Mouse (Mus musculus): Measurements from ENCODE around the gene Hist1h2bb. TPM values are rescaled to one million over a fixed set of nuclear protein-coding genes. Genes with fewer than 3 reads are reported as not detected.
"Not testable (repeated sequence)": the region's sequence is repeated elsewhere in the genome, so short reads cannot be mapped to it uniquely, and the experiment has no call there.

Gene Hist1h2bb
- polyA plus RNA-seq, 1 experiment from 2014 or later, result 2.1 TPM

DNA sequence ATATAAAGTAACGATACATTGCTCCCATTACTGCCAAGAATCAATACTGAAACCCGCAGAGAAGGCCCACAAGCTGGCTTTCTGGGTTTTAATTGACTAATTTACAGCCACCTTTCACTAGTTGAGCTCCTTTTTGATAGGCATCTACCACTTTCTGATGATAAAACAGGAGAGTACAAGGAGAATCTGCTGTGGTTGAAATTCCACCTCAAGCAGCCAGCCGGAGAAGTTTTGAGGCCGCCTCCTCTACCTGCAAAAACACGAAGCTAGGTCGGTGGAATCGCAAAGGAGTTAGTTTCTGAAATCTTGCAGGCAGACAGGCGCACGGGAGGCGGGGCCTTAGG lies 16.7 kb downstream of the Hist1h2bb start:
- Histone ChIP-seq H3K4me1 (ENCODE audit: insufficient read depth, low read length) (peaks cover 24% of the 10 kb centered on the region), H3K27me3 (ENCODE audit: insufficient read depth, low read length) (no peaks in the 10 kb centered on the region), H3K4me2 (replicated peaks; ENCODE audit: low read depth, low read length) (peak overlapping the region; percentile 90), H3K36me3 (ENCODE audit: insufficient read depth, low read length) (no peaks in the 10 kb centered on the region), H3K9ac (replicated peaks; ENCODE audit: low read length) (peak overlapping the region; percentile 68), H3K4me3 (ENCODE audit: low read length) (peak overlapping the region; percentile 70), H3K27ac (ENCODE audit: low read length) (peak overlapping the region; percentile 99), H3K9me3 (ENCODE audit: low read length) (no peaks in the 10 kb centered on the region)
- under 1% methylated on average over 10 of the region's 10 CpGs for whole genome bisulfite sequencing
- ATAC-seq (ENCODE audit: low FRiP score, low TSS enrichment), result no peak

DNA sequence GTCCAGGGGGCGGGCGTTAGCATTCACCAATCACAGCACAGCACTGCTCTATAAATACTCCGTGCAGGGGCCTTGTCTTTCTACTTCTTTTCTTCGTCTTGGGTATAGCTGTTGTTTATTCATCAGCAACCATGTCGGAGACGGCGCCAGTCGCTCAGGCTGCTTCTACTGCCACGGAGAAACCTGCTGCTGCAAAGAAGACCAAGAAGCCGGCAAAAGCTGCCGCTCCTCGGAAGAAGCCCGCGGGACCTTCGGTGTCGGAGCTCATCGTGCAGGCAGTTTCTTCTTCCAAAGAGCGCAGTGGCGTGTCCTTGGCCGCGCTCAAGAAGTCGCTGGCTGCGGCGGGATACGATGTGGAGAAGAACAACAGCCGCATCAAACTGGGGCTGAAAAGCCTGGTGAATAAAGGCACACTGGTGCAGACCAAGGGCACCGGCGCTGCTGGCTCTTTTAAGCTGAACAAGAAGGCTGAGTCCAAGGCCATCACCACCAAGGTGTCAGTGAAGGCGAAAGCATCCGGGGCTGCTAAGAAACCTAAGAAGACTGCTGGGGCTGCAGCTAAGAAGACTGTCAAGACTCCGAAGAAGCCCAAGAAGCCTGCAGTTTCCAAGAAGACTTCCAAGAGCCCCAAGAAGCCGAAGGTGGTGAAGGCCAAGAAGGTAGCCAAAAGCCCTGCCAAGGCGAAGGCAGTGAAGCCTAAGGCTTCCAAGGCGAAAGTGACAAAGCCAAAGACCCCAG lies 17.2 kb downstream of the Hist1h2bb start, which contains the start of gene Hist1h1a:
Gene Hist1h1a (plus strand): TSS at position 81 of the 738 bp plus-strand sequence.
- 2% methylated on average over 34 of the region's 34 CpGs for WGBS

GRCm38 (mm10) chr13:23764324-23765171 lies 18.0 kb downstream of the Hist1h2bb start:
- Histone ChIP-seq H3K4me1 (ENCODE audit: insufficient read depth, low read length) (peaks cover 24% of the 10 kb centered on the region), H3K9me3 (ENCODE audit: low read length) (no peaks in the 10 kb centered on the region), H3K9ac (replicated peaks; ENCODE audit: low read length) (peak overlapping the region; percentile 83), H3K36me3 (ENCODE audit: insufficient read depth, low read length) (no peaks in the 10 kb centered on the region), H3K27ac (ENCODE audit: low read length) (peak overlapping the region; percentile 99), H3K27me3 (ENCODE audit: insufficient read depth, low read length) (no peaks in the 10 kb centered on the region), H3K4me2 (replicated peaks; ENCODE audit: low read depth, low read length) (peak overlapping the region; percentile 90), H3K4me3 (ENCODE audit: low read length) (peak overlapping the region; percentile 70)
- no peak for ATAC-seq (ENCODE audit: low FRiP score, low TSS enrichment)
- WGBS, result 42% methylated on average over 12 of the region's 12 CpGs

More for the DNA sequence above, 17.2 kb downstream of the Hist1h2bb start, which contains the start of gene Hist1h1a:
- peaks cover 24% of the 10 kb centered on the region for H3K4me1 ChIP-seq (ENCODE audit: insufficient read depth, low read length)
- H3K27ac ChIP-seq (ENCODE audit: low read length), result peak within 1 kb of the TSS; percentile 99
- no peaks in the 10 kb centered on the region for H3K9me3 ChIP-seq (ENCODE audit: low read length)
- H3K4me3 ChIP-seq (ENCODE audit: low read length), result peak within 1 kb of the TSS; percentile 70
- H3K4me2 ChIP-seq (replicated peaks; ENCODE audit: low read depth, low read length), result peak within 1 kb of the TSS; percentile 90
- peak within 1 kb of the TSS; percentile 83 for H3K9ac ChIP-seq (replicated peaks; ENCODE audit: low read length)
- H3K27me3 ChIP-seq (ENCODE audit: insufficient read depth, low read length), result no peaks in the 10 kb centered on the region
- peak; percentile 79 for ATAC-seq (ENCODE audit: low FRiP score, low TSS enrichment)
- no peaks in the 10 kb centered on the region for H3K36me3 ChIP-seq (ENCODE audit: insufficient read depth, low read length)

GRCm38 (mm10) chr13:23765172-23765513 lies 18.6 kb downstream of the Hist1h2bb start:
- Histone ChIP-seq H3K4me2 (replicated peaks; ENCODE audit: low read depth, low read length) (0 out of 2 replicates have a peak overlapping the region, but pooled peaks have one; percentile 90), H3K27ac (ENCODE audit: low read length) (no peak overlapping the region)

GRCm38 (mm10) chr13:23766772-23767171 lies 20.2 kb downstream of the Hist1h2bb start:
- H3K36me3 ChIP-seq (ENCODE audit: insufficient read depth, low read length), result no peaks in the 10 kb centered on the region
- peaks cover 16% of the 10 kb centered on the region for H3K4me1 ChIP-seq (ENCODE audit: insufficient read depth, low read length)
- ATAC-seq (ENCODE audit: low FRiP score, low TSS enrichment), result no peak
- no peak overlapping the region for H3K27ac ChIP-seq (ENCODE audit: low read length)
- no peak overlapping the region for H3K4me3 ChIP-seq (ENCODE audit: low read length)
- H3K9me3 ChIP-seq (ENCODE audit: low read length), result no peaks in the 10 kb centered on the region
- H3K9ac ChIP-seq (replicated peaks; ENCODE audit: low read length), result no peak overlapping the region
- no peaks in the 10 kb centered on the region for H3K27me3 ChIP-seq (ENCODE audit: insufficient read depth, low read length)
- no peak overlapping the region for H3K4me2 ChIP-seq (replicated peaks; ENCODE audit: low read depth, low read length)

More at GRCm38 (mm10) chr13:23765172-23765513, 18.6 kb downstream of the Hist1h2bb start:
- no peak overlapping the region for H3K9ac ChIP-seq (replicated peaks; ENCODE audit: low read length)
- no peak for ATAC-seq (ENCODE audit: low FRiP score, low TSS enrichment)
- no peaks in the 10 kb centered on the region for H3K27me3 ChIP-seq (ENCODE audit: insufficient read depth, low read length)
- H3K4me3 ChIP-seq (ENCODE audit: low read length), result no peak overlapping the region
- H3K9me3 ChIP-seq (ENCODE audit: low read length), result no peaks in the 10 kb centered on the region
- peaks cover 20% of the 10 kb centered on the region for H3K4me1 ChIP-seq (ENCODE audit: insufficient read depth, low read length)
- H3K36me3 ChIP-seq (ENCODE audit: insufficient read depth, low read length), result no peaks in the 10 kb centered on the region
- WGBS, result 64% methylated on average over 1 of the region's 1 CpGs

GRCm38 (mm10) chr13:23768834-23769397 lies 22.4 kb downstream of the Hist1h2bb start:
- H3K27me3 ChIP-seq (ENCODE audit: insufficient read depth, low read length), result no peaks in the 10 kb centered on the region
- 58% methylated on average over 5 of the region's 5 CpGs for WGBS
- H3K27ac ChIP-seq (ENCODE audit: low read length), result no peak overlapping the region
- H3K4me2 ChIP-seq (replicated peaks; ENCODE audit: low read depth, low read length), result no peak overlapping the region
- H3K4me3 ChIP-seq (ENCODE audit: low read length), result no peak overlapping the region
- peaks cover 7% of the 10 kb centered on the region for H3K4me1 ChIP-seq (ENCODE audit: insufficient read depth, low read length)
- no peak for ATAC-seq (ENCODE audit: low FRiP score, low TSS enrichment)
- no peaks in the 10 kb centered on the region for H3K9me3 ChIP-seq (ENCODE audit: low read length)
- no peak overlapping the region for H3K9ac ChIP-seq (replicated peaks; ENCODE audit: low read length)
- no peaks in the 10 kb centered on the region for H3K36me3 ChIP-seq (ENCODE audit: insufficient read depth, low read length)

DNA sequence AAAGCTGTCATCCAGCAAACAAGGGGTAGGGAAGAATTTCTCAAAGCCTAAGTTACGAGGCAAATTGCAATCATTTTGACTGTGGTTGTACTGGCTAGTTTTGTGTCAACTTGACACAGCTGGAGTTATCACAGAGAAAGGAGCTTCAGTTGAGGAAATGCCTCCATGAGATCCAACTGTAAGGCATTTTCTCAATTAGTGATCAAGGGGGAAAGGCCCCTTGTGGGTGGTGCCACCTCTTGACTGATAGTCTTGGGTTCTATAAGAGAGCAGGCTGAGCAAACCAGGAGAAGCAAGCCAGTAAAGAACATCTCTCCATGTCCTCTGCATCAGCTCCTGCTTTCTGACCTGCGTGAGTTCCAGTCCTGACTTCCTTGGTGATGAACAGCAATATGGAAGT lies 23.1 kb downstream of the Hist1h2bb start, which contains the start of gene Trim38:
Gene Trim38 (plus strand): TSS at position 301 of the 400 bp plus-strand sequence.
- WGBS, result 88% methylated on average over 2 of the region's 2 CpGs
- not testable (repeated sequence) for H3K36me3 ChIP-seq (ENCODE audit: insufficient read depth, low read length); H3K4me3 ChIP-seq (ENCODE audit: low read length); H3K4me1 ChIP-seq (ENCODE audit: insufficient read depth, low read length); H3K27ac ChIP-seq (ENCODE audit: low read length); H3K4me2 ChIP-seq (replicated peaks; ENCODE audit: low read depth, low read length); H3K9me3 ChIP-seq (ENCODE audit: low read length); H3K27me3 ChIP-seq (ENCODE audit: insufficient read depth, low read length); H3K9ac ChIP-seq (replicated peaks; ENCODE audit: low read length); ATAC-seq (ENCODE audit: low FRiP score, low TSS enrichment)

GRCm38 (mm10) chr13:23772561-23773313 lies 26.2 kb downstream of the Hist1h2bb start:
- WGBS, result 28% methylated on average over 21 of the region's 21 CpGs
- Histone ChIP-seq H3K36me3 (ENCODE audit: insufficient read depth, low read length) (no peaks in the 10 kb centered on the region), H3K4me2 (replicated peaks; ENCODE audit: low read depth, low read length) (peak overlapping the region; percentile 36), H3K9ac (replicated peaks; ENCODE audit: low read length) (no peak overlapping the region), H3K4me3 (ENCODE audit: low read length) (peak overlapping the region; percentile 31), H3K4me1 (ENCODE audit: insufficient read depth, low read length) (no peaks in the 10 kb centered on the region), H3K27ac (ENCODE audit: low read length) (no peak overlapping the region), H3K27me3 (ENCODE audit: insufficient read depth, low read length) (no peaks in the 10 kb centered on the region), H3K9me3 (ENCODE audit: low read length) (no peaks in the 10 kb centered on the region)
- ATAC-seq (ENCODE audit: low FRiP score, low TSS enrichment), result peak; percentile 93

DNA sequence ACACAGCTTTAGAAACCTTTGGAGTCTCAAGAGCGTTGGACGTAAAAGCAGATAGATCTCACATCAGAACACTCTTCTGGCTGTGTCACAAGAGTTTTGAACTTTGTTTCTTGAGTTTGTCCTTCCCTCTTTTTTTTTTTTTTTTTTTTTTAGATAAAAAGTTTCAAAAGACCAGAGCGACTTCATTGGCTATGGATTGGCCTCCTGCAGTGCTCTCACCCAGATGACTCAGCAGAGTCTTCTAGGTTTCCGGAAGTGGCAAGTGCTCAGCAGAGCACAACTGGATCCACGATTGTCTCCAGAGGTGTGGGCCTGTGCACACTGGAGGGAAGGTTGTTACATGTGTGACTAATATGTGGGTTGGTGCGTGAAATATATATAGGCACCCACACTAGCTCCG lies 31.8 kb downstream of the Hist1h2bb start:
- WGBS, result 93% methylated on average over 7 of the region's 7 CpGs

More for the DNA sequence above, 31.8 kb downstream of the Hist1h2bb start:
- ATAC-seq (ENCODE audit: low FRiP score, low TSS enrichment), result no peak
- Histone ChIP-seq H3K4me3 (ENCODE audit: low read length) (no peak overlapping the region), H3K4me1 (ENCODE audit: insufficient read depth, low read length) (no peaks in the 10 kb centered on the region), H3K9me3 (ENCODE audit: low read length) (no peaks in the 10 kb centered on the region), H3K4me2 (replicated peaks; ENCODE audit: low read depth, low read length) (no peak overlapping the region), H3K27me3 (ENCODE audit: insufficient read depth, low read length) (no peaks in the 10 kb centered on the region), H3K36me3 (ENCODE audit: insufficient read depth, low read length) (no peaks in the 10 kb centered on the region), H3K9ac (replicated peaks; ENCODE audit: low read length) (no peak overlapping the region), H3K27ac (ENCODE audit: low read length) (no peak overlapping the region)

Measured in kidney, embryonic 16.5 days (tissue).